Mouse (Mus musculus) CH12.LX (cell line): ENCODE measurements around the gene Hcrtr1. TPM values are rescaled to one million over a fixed set of nuclear protein-coding genes. Genes with fewer than 3 reads are reported as not detected.

Experiments used
- DNase-seq: peaks from one replicate; pipeline ENCODE4 v3.0.0-alpha.2; 2013; ENCODE audit errors: extremely low read depth
- H3K27ac ChIP-seq: 2 replicates; pipeline ENCODE4 v1.5.1; 2012; ENCODE audit warnings: low read depth, mild to moderate bottlenecking, control low read depth, moderate library complexity; ENCODE audit not compliant: insufficient read depth
- H3K27me3 ChIP-seq: replicated peaks from 2 replicates; pipeline ENCODE3; 2012; ENCODE audit warnings: inconsistent platforms
- H3K36me3 ChIP-seq, 2 experiments: replicated peaks in 1 of 2; 2 replicates each; pipeline versions ENCODE3 to v1.6.1; 2012; ENCODE audit warnings: inconsistent platforms in 1 of 2, low read length in 1 of 2, mild to moderate bottlenecking in 1 of 2, mixed read lengths in 1 of 2, moderate library complexity in 1 of 2; ENCODE audit not compliant: control insufficient read depth in 1 of 2, insufficient read depth in 1 of 2
- H3K4me1 ChIP-seq, 2 experiments: 2 replicates each; pipeline ENCODE4 v1.6.1; 2012; ENCODE audit warnings: inconsistent platforms in 1 of 2, moderate library complexity in 1 of 2; ENCODE audit not compliant: insufficient read depth in 2 of 2, control insufficient read depth in 1 of 2
- H3K4me2 ChIP-seq: 2 replicates; pipeline ENCODE4 v1.6.1; 2012; ENCODE audit warnings: low read depth, mild to moderate bottlenecking, control low read depth; ENCODE audit not compliant: poor library complexity, insufficient read depth, severe bottlenecking
- H3K4me3 ChIP-seq, 3 experiments: fragments of 150-350 bp in 1 of 3; sonication (generic) in 1 of 3; replicated peaks in 1 of 3; 2 replicates each; pipeline versions ENCODE3 to v1.5.1; 2011 to 2012; ENCODE audit warnings: low read depth in 2 of 3, low read length in 2 of 3, mild to moderate bottlenecking in 2 of 3, moderate library complexity in 2 of 3, control low read depth in 1 of 3, improper control_type of control experiment in 1 of 3, inconsistent platforms in 1 of 3, mixed read lengths in 1 of 3; ENCODE audit not compliant: poor library complexity in 1 of 3
- H3K79me2 ChIP-seq: replicated peaks from 2 replicates; pipeline ENCODE4 v1.6.1; 2012; ENCODE audit warnings: mild to moderate bottlenecking, moderate library complexity; ENCODE audit not compliant: control insufficient read depth, poor library complexity, insufficient read depth, severe bottlenecking; ENCODE audit errors: extremely low read depth
- H3K9ac ChIP-seq: 2 replicates; pipeline ENCODE4 v1.6.1; 2012; ENCODE audit warnings: low read depth, mild to moderate bottlenecking, control low read depth, moderate library complexity; ENCODE audit not compliant: insufficient read depth
- H3K9me3 ChIP-seq: replicated peaks from 2 replicates; pipeline ENCODE3; 2012; ENCODE audit warnings: low read length, inconsistent platforms, mixed read lengths
- CHD1 ChIP-seq: IDR thresholded peaks from 2 replicates; pipeline ENCODE4 v1.6.1; 2012; ENCODE audit warnings: low read depth, low read length, improper control_type of control experiment, inconsistent platforms
- CHD2 ChIP-seq: IDR thresholded peaks from 2 replicates; pipeline ENCODE4 v1.6.1; 2011; ENCODE audit warnings: low read length, improper control_type of control experiment
- E2F4 ChIP-seq: IDR thresholded peaks from 2 replicates; pipeline ENCODE4 v1.6.1; 2011; ENCODE audit warnings: low read depth, low read length, improper control_type of control experiment; ENCODE audit not compliant: insufficient replicate concordance
- EP300 ChIP-seq: IDR thresholded peaks from 2 replicates; pipeline ENCODE4 v1.6.1; 2011; ENCODE audit warnings: low read length, improper control_type of control experiment
- HCFC1 ChIP-seq: IDR thresholded peaks from 2 replicates; pipeline ENCODE4 v1.6.1; 2012; ENCODE audit warnings: low read depth, mild to moderate bottlenecking, inconsistent platforms, low read length, improper control_type of control experiment
- IRF4 ChIP-seq: IDR thresholded peaks from 2 replicates; pipeline ENCODE4 v1.6.1; 2014; ENCODE audit warnings: low read depth, mild to moderate bottlenecking, inconsistent platforms, low read length, improper control_type of control experiment
- JUN ChIP-seq: IDR thresholded peaks from 2 replicates; pipeline ENCODE4 v1.6.1; 2011; ENCODE audit warnings: low read depth, mild to moderate bottlenecking, low read length, improper control_type of control experiment, moderate library complexity; ENCODE audit not compliant: insufficient read depth
- KAT2A ChIP-seq: IDR thresholded peaks from 2 replicates; pipeline ENCODE4 v1.6.1; 2012; ENCODE audit warnings: low read length, improper control_type of control experiment, inconsistent platforms; ENCODE audit not compliant: insufficient replicate concordance
- MAZ ChIP-seq: IDR thresholded peaks from 2 replicates; pipeline ENCODE4 v1.6.1; 2012; ENCODE audit warnings: low read depth, mild to moderate bottlenecking, inconsistent platforms, low read length, improper control_type of control experiment, moderate library complexity
- MEF2A ChIP-seq: IDR thresholded peaks from 2 replicates; pipeline ENCODE4 v1.6.1; 2014; ENCODE audit warnings: low read depth, mild to moderate bottlenecking, inconsistent platforms, low read length, improper control_type of control experiment, borderline replicate concordance
- NELFE ChIP-seq: IDR thresholded peaks from 2 replicates; pipeline ENCODE4 v1.6.1; 2011; ENCODE audit warnings: low read depth, low read length, improper control_type of control experiment
- TBP ChIP-seq: conservative IDR thresholded peaks from 2 replicates; pipeline ENCODE4 v1.6.1; 2011; ENCODE audit warnings: low read depth, low read length, improper control_type of control experiment
- USF1 ChIP-seq: IDR thresholded peaks from 2 replicates; pipeline ENCODE4 v1.6.1; 2014; ENCODE audit warnings: low read depth, mild to moderate bottlenecking, inconsistent platforms, low read length, improper control_type of control experiment
- USF2 ChIP-seq: conservative IDR thresholded peaks from 2 replicates; pipeline ENCODE4 v1.6.1; 2011; ENCODE audit warnings: low read depth, low read length, improper control_type of control experiment
- ZC3H11A ChIP-seq: IDR thresholded peaks from 2 replicates; pipeline ENCODE4 v1.6.1; 2012; ENCODE audit warnings: low read depth, mild to moderate bottlenecking, inconsistent platforms, low read length, improper control_type of control experiment
- ZKSCAN1 ChIP-seq: IDR thresholded peaks from 2 replicates; pipeline ENCODE4 v1.6.1; 2012; ENCODE audit warnings: low read depth, inconsistent platforms, low read length, improper control_type of control experiment, borderline replicate concordance
- ZMIZ1 ChIP-seq: IDR thresholded peaks from 2 replicates; pipeline ENCODE4 v1.6.1; 2012; ENCODE audit warnings: low read depth, mild to moderate bottlenecking, inconsistent platforms, low read length, improper control_type of control experiment
- ZNF384 ChIP-seq: IDR thresholded peaks from 2 replicates; pipeline ENCODE4 v1.6.1; 2012; ENCODE audit warnings: low read depth, low read length, improper control_type of control experiment, inconsistent platforms
- dilution Hi-C: fragments of 300-500 bp; cut with MboI; formaldehyde crosslinking; loops from 2 replicates; pipeline ENCODE4 v1.14.3; 2020; ENCODE audit warnings: low sequenced_read_pairs; ENCODE audit not compliant: extremely low pct_unique_long_range_greater_than_20kb, extremely low pct_ligation_motif_present
- in situ Hi-C: fragments of 300-500 bp; cut with MboI; formaldehyde crosslinking; loops from 3 replicates; pipeline ENCODE4 v1.14.3; 2019; ENCODE audit warnings: low sequenced_read_pairs, low pct_ligation_motif_present, low pct_unique_long_range_greater_than_20kb, mixed read lengths
- polyA plus RNA-seq: library from polyadenylated mRNA; unstranded; fragments of >175 nt; gene quantifications from 2 replicates; pipeline ENCODE4 v1.2.1, GENCODE M21; 2012; ENCODE audit warnings: low read depth; ENCODE audit not compliant: insufficient read length
- total RNA-seq, 2 experiments: library from RNA; depleted of rRNA; stranded (reverse); fragments of 300-350 nt in 1 of 2; fragments of >200 nt in 1 of 2; gene quantifications; 2 replicates each; pipeline ENCODE4 v1.2.3; 2012 to 2014

Hcrtr1 gene
- total and polyA plus RNA-seq, 3 experiments = not detected

DNA sequence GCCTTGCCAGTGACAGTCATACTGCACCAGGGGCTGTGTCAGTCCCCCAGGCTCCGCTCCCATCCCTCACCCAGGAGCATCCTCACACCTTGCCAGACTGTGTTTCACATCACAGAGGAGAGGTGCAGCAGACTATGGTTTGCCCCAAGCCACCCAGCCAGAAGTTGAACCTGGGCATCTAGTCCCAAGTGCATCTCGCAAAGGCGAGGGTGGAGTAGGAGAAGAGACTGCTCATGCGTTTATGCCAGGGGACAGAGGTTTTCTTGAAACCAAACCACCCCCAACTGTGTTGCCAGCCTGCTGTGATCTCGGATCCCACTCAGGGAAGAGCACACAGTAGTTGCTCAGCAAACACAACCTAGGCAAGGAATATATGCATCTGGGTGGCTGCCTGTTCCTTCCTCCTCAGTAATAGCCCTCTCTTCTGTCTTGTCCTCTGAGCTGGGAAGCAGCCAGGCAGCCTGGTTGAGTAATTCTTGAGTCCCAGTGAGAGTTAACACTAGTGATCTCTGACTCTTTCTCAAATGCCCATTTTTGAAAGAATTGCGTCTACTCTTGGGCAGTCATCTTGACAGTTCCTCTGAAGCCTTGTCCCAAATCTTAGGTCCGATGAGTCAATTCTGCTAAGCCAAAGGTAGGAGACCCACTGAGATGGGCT, 7.6 kb downstream of the Hcrtr1 start:
- Histone ChIP-seq H3K4me1 (no peaks in the 10 kb centered on the region), H3K9ac (no peak overlapping the region), H3K79me2 (no peaks in the 10 kb centered on the region), H3K27ac (no peak overlapping the region), H3K4me3 (no peak overlapping the region), H3K27me3 (peaks cover 53% of the 10 kb centered on the region), H3K9me3 (no peaks in the 10 kb centered on the region), H3K4me2 (no peak overlapping the region), H3K36me3 (peaks cover 10 to 20% of the 10 kb centered on the region in 2 experiments)
- dilution Hi-C loops (no loop called here), in situ Hi-C loops (no loop called here)
- TF ChIP-seq KAT2A = no peak
- TF ChIP-seq CHD2 = no peak
- TF ChIP-seq JUN = no peak
- TF ChIP-seq ZNF384 = no peak
- TF ChIP-seq ZC3H11A = no peak
- TF ChIP-seq HCFC1 = no peak
- no peak for TF ChIP-seq NELFE
- no peak for TF ChIP-seq MAZ
- TF ChIP-seq IRF4 = no peak
- TF ChIP-seq ZKSCAN1 = no peak
- no peak for TF ChIP-seq MEF2A
- no peak for TF ChIP-seq ZMIZ1
- DNase-seq = no peak

- in situ Hi-C loops (no loop called here), dilution Hi-C loops (no loop called here)
- Histone ChIP-seq H3K9ac (no peak overlapping the region), H3K9me3 (no peaks in the 10 kb centered on the region), H3K36me3 (peaks cover 18 to 28% of the 10 kb centered on the region in 2 experiments), H3K27ac (no peak overlapping the region), H3K4me2 (no peak overlapping the region), H3K79me2 (no peaks in the 10 kb centered on the region), H3K4me1 (no peaks in the 10 kb centered on the region), H3K4me3 (no peak overlapping the region), H3K27me3 (peaks cover 45% of the 10 kb centered on the region)
- DNase-seq = no peak
- TF ChIP-seq USF1 = no peak
- no peak for TF ChIP-seq ZNF384
- TF ChIP-seq TBP = no peak
- no peak for TF ChIP-seq CHD1
- TF ChIP-seq USF2 = no peak
- no peak for TF ChIP-seq E2F4
- TF ChIP-seq EP300 = no peak
These were observed 8.4 kb downstream of the Hcrtr1 start for GRCm38 (mm10) chr4:130130641-130131350.
